13 mouse cellular contexts compared by ENCODE assay signal in the genomic region with DNA sequence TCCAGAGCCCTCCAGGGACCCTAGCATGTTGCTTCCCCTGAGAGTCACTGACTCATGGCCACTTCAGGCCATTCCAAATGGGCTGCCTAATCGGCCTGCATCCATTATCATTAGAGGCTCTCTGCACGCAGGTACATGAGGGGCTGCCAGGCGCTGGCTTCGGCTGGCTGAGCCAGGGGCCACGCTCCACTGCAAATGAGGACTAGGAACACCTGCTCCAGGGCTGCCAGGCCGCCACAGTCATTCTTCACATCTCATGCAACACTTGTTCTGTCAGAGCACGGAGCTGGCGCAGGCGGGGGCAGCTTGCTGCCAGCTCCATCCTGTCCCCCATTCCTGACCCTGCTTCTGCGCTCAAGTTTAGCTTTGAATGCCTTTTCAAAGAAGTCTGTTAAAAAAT.
DNase-seq lines count a peak whose midpoint lies in the region; ATAC-seq lines count a peak whose summit lies in the region.
"Had no signal": no experiment of that assay in that cellular context is flagged by ENCODE, and none has a peak within 500 bp of the region (broad histone marks: within the 10 kb centered on the region; RNA-seq: fewer than 3 reads in every experiment).

No protein-coding gene starts in this region.

- H3K9ac ChIP-seq in neural tube, embryonic 11.5 days (ENCODE audit: low read length) = no peak overlapping the region
- H3K9ac ChIP-seq in hindbrain, embryonic 15.5 days = no peak overlapping the region
- no peak overlapping the region for H3K9ac ChIP-seq in kidney, embryonic 16.5 days (replicated peaks; ENCODE audit: low read length)
- H3K9ac ChIP-seq in neural tube, embryonic 15.5 days (replicated peaks) = no peak overlapping the region
- H3K9ac ChIP-seq: lung, embryonic 14.5 days had no signal

- H3K9me3 ChIP-seq in neural tube, embryonic 11.5 days (ENCODE audit: control insufficient read depth, low read length) = no peaks in the 10 kb centered on the region
- no peaks in the 10 kb centered on the region for H3K9me3 ChIP-seq in hindbrain, embryonic 15.5 days
- no peaks in the 10 kb centered on the region for H3K9me3 ChIP-seq in kidney, embryonic 16.5 days (ENCODE audit: low read length)
- H3K9me3 ChIP-seq in neural tube, embryonic 15.5 days (replicated peaks) = no peaks in the 10 kb centered on the region
- no peaks in the 10 kb centered on the region for H3K9me3 ChIP-seq in heart, embryonic 10.5 days

- H3K4me1 ChIP-seq in neural tube, embryonic 11.5 days (ENCODE audit: control insufficient read depth, insufficient read depth, low read length) = no peaks in the 10 kb centered on the region
- peaks cover 8% of the 10 kb centered on the region for H3K4me1 ChIP-seq in hindbrain, embryonic 15.5 days (replicated peaks)
- peaks cover 13% of the 10 kb centered on the region for H3K4me1 ChIP-seq in kidney, embryonic 16.5 days (ENCODE audit: insufficient read depth, low read length)
- peaks cover 7% of the 10 kb centered on the region; the same call in 1 of the 2 replicates for H3K4me1 ChIP-seq in neural tube, embryonic 15.5 days
- H3K4me1 ChIP-seq in heart, embryonic 10.5 days = peaks cover 15% of the 10 kb centered on the region

- ATAC-seq in neural tube, embryonic 11.5 days (ENCODE audit: insufficient read depth, low FRiP score, low TSS enrichment) = no peak
- ATAC-seq in hindbrain, embryonic 15.5 days (ENCODE audit: low FRiP score, low read depth) = peak; percentile 73; the same call in 1 of the 2 replicates
- peak; percentile 95 for ATAC-seq in kidney, embryonic 16.5 days (ENCODE audit: low FRiP score, low TSS enrichment)
- ATAC-seq in neural tube, embryonic 15.5 days (ENCODE audit: low FRiP score) = peak; percentile 28; the same call in 1 of the 2 replicates

- H3K27ac ChIP-seq in neural tube, embryonic 11.5 days (ENCODE audit: low read depth, low read length) = no peak overlapping the region
- 0 out of 2 replicates have a peak overlapping the region, but pooled peaks have one; percentile 53 for H3K27ac ChIP-seq in hindbrain, embryonic 15.5 days (replicated peaks)
- no peak overlapping the region for H3K27ac ChIP-seq in kidney, embryonic 16.5 days (ENCODE audit: low read length)
- H3K27ac ChIP-seq in neural tube, embryonic 15.5 days (replicated peaks) = no peak overlapping the region
- H3K27ac ChIP-seq in heart, embryonic 10.5 days = no peak overlapping the region

- no peak overlapping the region for H3K4me2 ChIP-seq in neural tube, embryonic 11.5 days (ENCODE audit: low read depth)
- no peak overlapping the region for H3K4me2 ChIP-seq in hindbrain, embryonic 15.5 days
- no peak overlapping the region for H3K4me2 ChIP-seq in kidney, embryonic 16.5 days (replicated peaks; ENCODE audit: low read depth, low read length)
- H3K4me2 ChIP-seq in neural tube, embryonic 15.5 days = no peak overlapping the region
- H3K4me2 ChIP-seq: lung, embryonic 14.5 days had no signal

- H3K4me3 ChIP-seq in neural tube, embryonic 11.5 days (ENCODE audit: low read depth, low read length) = no peak overlapping the region
- no peak overlapping the region for H3K4me3 ChIP-seq in hindbrain, embryonic 15.5 days
- no peak overlapping the region for H3K4me3 ChIP-seq in kidney, embryonic 16.5 days (ENCODE audit: low read length)
- H3K4me3 ChIP-seq in neural tube, embryonic 15.5 days (replicated peaks) = no peak overlapping the region
- no peak overlapping the region for H3K4me3 ChIP-seq in heart, embryonic 10.5 days

- peak; percentile 37 for DNase-seq in neural tube, embryonic 11.5 days (ENCODE audit: low spot score)
- DNase-seq in neural tube, embryonic 10.5 days (ENCODE audit: extremely low spot score, low spot score) = no peak
- no peak for DNase-seq in natural killer cell, adult 2 months (ENCODE audit: low spot score in 2 of 2)
- DNase-seq in layer of hippocampus, adult 18-20 months (ENCODE audit: low spot score in 2 of 2) = no peak
- DNase-seq in heart, embryonic 10.5 days (ENCODE audit: low spot score) = no peak
- DNase-seq: adrenal gland, adult 8-10 months; heart, postnatal 36 days; lung, embryonic 14.5 days; right cerebral cortex, adult 18-20 months; thymus, adult 2 months had no signal

- WGBS in neural tube, embryonic 11.5 days = 80% methylated on average over 10 of the region's 10 CpGs
- WGBS in hindbrain, embryonic 15.5 days = 42% methylated on average over 10 of the region's 10 CpGs
- WGBS in kidney, embryonic 16.5 days = 48% methylated on average over 10 of the region's 10 CpGs
- 47% methylated on average over 10 of the region's 10 CpGs for WGBS in neural tube, embryonic 15.5 days
- 83% methylated on average over 10 of the region's 10 CpGs for WGBS in heart, embryonic 10.5 days

- H3K36me3 ChIP-seq in neural tube, embryonic 11.5 days (ENCODE audit: control insufficient read depth, insufficient read depth, low read length) = no peaks in the 10 kb centered on the region
- no peaks in the 10 kb centered on the region for H3K36me3 ChIP-seq in hindbrain, embryonic 15.5 days
- H3K36me3 ChIP-seq in kidney, embryonic 16.5 days (ENCODE audit: insufficient read depth, low read length) = no peaks in the 10 kb centered on the region
- no peaks in the 10 kb centered on the region for H3K36me3 ChIP-seq in neural tube, embryonic 15.5 days
- no peaks in the 10 kb centered on the region for H3K36me3 ChIP-seq in heart, embryonic 10.5 days

- H3K27me3 ChIP-seq in neural tube, embryonic 11.5 days (ENCODE audit: control insufficient read depth, insufficient read depth, low read length) = no peaks in the 10 kb centered on the region
- H3K27me3 ChIP-seq in hindbrain, embryonic 15.5 days = no peaks in the 10 kb centered on the region
- 0 out of 2 replicates have a peak, but pooled peaks cover 3% of the 10 kb centered on the region for H3K27me3 ChIP-seq in kidney, embryonic 16.5 days (ENCODE audit: insufficient read depth, low read length)
- no peaks in the 10 kb centered on the region for H3K27me3 ChIP-seq in neural tube, embryonic 15.5 days (replicated peaks)
- peaks cover 23% of the 10 kb centered on the region for H3K27me3 ChIP-seq in heart, embryonic 10.5 days (ENCODE audit: insufficient read depth, poor library complexity, severe bottlenecking)
